Mouse (Mus musculus): ENCODE data around the gene Mcm3ap.

Mcm3ap gene

DNA sequence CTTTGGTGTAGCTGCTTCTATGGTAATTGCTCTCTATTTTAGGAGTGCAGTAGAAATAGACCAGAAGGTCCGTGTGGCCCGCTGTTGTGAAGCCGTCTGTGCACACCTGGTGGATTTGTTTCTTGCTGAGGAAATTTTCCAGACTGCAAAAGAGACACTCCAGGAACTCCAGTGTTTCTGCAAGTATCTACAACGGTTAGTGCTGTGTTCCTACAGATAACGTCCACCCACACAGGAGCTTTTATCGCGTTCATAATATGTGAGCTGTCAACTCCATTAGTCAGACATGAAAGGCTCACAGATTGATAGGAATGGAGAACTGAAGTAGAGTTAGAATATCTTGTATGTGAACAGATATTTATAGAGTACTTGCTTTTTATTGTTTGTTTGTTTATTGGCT is 27.6 kb downstream of the Mcm3ap start:
- no peak for DNase-seq

DNA sequence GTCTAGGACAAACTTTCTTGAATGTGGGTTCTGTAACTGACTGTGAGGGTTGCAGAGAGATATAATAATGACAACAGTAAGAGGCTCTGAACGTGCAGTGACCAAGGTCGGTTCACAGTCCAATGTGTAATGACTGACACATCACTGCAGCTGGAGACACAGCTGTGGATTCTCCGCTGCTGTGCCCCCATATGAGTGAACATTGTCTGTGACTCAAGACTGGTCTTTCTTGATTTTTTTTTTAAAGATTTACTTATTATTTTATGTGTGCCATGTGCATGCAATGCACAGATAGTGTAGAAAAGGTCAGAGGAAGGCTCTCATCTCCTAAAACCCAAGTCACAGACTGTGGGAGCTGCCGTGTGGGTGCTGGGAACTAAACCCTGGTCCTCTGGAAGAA is 28.8 kb downstream of the Mcm3ap start:
- no peak for DNase-seq

GRCm38 (mm10) chr10:76504271-76504943 is 35.7 kb downstream of the Mcm3ap start:
- DNase-seq, result no peak

DNA sequence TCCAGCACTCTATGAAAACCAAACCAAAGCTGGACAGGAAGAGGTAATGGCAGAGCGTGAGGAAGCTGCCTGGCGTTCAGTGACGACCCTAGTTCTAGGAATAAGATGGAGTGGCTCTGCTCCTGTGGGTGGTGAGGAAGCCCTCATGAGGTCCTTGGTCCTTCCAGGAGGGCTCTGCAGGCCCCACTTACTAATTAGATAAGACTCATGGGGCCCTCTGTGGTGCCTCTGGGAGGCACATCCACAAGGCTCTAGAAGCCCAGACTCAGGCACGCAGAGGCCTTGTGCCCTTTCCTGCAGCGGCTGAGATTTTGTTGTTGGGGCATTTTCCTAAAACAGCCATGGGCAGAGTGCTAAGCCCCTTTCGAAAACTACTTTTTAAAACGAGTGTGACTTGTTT is 37.1 kb downstream of the Mcm3ap start:
- DNase-seq, result no peak

DNA sequence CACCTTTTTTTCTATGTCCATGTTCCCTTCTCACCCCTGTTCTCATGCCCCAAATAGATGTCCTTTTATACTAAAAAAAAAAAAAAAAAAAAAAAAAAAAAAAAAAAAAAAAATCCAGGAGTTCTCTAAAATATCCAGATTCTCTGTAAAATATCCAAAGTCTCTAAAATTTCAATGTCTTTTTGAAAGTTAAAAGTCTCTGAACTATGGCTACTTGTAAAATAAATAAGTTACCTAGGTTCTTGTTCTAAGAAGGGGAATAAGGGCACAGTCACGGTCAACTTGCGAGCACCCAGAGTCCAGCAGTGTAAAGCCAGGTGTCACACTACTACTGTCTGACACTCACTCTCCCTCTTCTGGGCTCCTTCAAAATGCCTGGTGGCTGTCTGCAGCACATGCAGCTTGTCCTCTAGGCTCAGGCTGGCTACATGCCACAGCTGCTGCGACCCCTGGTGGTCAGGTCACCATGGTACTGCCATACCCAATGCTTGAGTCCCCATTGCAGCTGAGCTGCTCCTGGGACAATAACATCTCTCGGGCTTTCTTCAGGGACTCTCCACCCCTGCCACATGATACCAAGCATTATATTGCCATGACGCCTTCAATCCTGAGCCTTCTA is 44.3 kb downstream of the Mcm3ap start:
- DNase-seq, result peak; percentile 76

GRCm38 (mm10) chr10:76530922-76531321 is 62.2 kb downstream of the Mcm3ap start:
- no peak for DNase-seq

- DNase-seq, result peak; percentile 98
These were observed 62.6 kb downstream of the Mcm3ap start, which contains the start of gene Lss for GRCm38 (mm10) chr10:76531375-76531774. Gene Lss, plus strand, starts transcription at chr10:76531588.

GRCm38 (mm10) chr10:76531828-76532227 is 63.1 kb downstream of the Mcm3ap start:
- no peak for DNase-seq

DNA sequence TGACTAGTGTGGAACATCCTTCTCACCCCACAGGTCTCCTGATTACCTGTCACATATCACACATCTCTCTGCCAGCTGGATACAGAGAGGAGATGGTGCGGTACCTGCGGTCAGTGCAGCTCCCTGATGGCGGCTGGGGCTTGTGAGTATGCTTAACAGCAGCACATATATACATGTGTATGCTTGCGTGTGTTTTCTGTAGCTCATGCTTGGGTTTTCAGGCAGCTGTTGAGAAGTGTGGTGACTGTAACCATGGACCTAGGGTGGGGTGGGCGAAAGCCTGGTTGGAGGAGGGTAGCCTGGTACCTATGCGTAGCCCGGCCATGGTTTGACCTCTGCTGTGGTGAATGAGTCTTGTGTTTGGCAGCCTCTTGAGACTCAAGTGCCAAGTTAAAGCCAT is 66.8 kb downstream of the Mcm3ap start:
- DNase-seq, result no peak

DNA sequence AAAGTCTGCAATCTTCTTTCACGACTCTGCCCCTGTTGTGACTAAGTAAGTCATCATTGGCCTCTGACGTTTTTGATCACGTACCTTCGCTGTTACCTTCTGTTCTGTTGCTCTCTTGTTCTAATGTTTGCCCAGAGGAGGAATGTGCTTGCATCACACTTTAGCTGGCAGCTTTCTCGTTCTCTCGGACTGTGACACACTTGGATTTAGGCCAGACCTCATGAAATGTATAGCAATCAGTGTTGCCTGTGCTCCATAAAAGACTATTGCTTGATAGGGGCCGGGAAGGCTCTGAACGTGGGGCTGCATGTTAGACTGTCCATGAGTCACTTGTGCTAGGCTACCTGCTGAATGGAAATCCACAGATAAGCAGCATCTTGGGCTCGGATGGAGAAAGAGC is 68.9 kb downstream of the Mcm3ap start:
- DNase-seq, result no peak

- DNase-seq, result no peak
These were observed 72.8 kb downstream of the Mcm3ap start for GRCm38 (mm10) chr10:76541336-76542085.

DNA sequence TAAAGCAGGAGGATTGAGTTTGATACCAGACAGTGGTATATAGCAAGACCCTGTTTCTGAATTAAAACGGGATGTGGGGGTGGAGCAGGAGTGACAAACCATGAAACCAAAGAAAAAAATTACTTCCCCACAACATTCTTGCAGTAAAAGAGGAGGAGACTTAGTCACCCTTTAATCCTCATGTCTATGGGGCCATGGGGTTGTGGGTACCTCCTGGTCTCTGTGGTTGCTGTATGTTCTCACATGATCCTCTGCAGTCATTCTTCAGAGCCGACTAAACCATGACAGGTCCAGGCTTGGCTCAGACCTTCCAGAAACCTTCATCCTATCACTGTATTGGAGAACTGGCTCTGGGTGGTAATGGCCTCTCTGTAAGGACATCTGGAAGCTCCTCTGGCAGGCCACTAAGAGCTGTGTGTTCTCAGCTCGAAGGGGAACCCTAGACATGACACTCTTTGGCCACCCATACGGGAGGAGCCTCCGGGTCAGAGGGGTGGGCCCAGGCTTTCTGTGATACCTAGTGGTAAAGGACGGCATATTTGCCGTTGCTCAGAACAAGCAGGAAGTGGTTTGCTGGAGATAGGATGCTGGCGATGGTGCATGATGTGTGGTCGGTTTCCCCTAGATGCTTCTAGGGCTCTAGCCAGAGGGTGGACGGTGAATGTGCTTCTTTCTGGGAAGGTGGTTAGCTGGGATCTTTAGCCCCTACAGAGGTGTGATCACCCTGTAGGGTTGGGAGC is 74.1 kb downstream of the Mcm3ap start:
- DNase-seq, result no peak

DNA sequence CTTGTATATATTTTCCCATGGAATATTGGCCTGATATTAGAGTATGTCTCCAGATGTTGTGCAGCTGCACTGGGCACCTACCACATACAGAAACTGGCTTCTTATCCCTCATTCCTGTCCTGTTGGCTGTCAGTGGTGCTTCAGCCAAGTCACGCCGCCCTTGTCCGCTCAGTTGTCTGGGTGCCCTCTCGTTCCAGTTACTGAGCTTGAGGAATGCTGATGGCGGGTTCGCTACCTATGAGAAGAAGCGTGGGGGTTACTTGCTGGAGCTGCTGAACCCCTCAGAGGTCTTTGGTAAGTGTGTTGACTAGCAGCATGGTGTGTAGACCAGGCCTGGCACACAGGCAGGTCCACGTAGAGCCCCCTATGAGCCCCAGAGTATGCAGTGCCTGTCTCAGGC is 77.8 kb downstream of the Mcm3ap start:
- DNase-seq, result no peak

- no peak for DNase-seq
These were observed 79.5 kb downstream of the Mcm3ap start for GRCm38 (mm10) chr10:76548218-76548617.

GRCm38 (mm10) chr10:76550458-76550857 is 81.7 kb downstream of the Mcm3ap start:
- peak; percentile 22 for DNase-seq

- DNase-seq, result no peak
These were observed 82.8 kb downstream of the Mcm3ap start for GRCm38 (mm10) chr10:76551556-76551955.

DNA sequence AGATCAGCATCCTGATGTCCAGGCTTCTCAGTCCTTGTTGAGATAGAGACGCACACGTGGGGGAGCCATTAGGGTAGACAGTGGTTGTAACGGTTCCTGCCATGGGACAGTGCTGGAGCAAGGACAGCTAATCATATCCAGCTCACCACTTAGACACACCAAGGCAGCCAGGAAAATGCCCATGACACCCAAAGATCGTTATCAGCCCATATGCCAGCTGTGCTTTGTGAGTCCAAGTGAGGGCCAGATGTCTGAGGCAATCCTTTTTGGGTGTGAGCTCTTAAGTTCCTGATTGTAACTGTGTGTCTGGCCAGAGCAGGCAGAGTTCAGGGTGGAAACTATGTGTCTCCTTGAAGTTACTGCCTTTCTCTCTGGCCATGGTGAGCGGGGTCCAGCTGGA is 85.3 kb downstream of the Mcm3ap start:
- DNase-seq, result no peak

GRCm38 (mm10) chr10:76561972-76562371 is 93.2 kb downstream of the Mcm3ap start, which contains the start of gene Spatc1l:
Gene Spatc1l, plus strand, starts transcription at chr10:76562272.
- no peak for DNase-seq
